Mouse (Mus musculus): Measurements from ENCODE around the gene Itgb2. TPM values are rescaled to one million over a fixed set of nuclear protein-coding genes. Genes with fewer than 3 reads are reported as not detected.
A peak's percentile ranks its signal among the peaks of the same experiment; 100 is the strongest.

Gene Itgb2
- polyA plus RNA-seq, 1 experiment from 2014 or later = 2.1 TPM

DNA sequence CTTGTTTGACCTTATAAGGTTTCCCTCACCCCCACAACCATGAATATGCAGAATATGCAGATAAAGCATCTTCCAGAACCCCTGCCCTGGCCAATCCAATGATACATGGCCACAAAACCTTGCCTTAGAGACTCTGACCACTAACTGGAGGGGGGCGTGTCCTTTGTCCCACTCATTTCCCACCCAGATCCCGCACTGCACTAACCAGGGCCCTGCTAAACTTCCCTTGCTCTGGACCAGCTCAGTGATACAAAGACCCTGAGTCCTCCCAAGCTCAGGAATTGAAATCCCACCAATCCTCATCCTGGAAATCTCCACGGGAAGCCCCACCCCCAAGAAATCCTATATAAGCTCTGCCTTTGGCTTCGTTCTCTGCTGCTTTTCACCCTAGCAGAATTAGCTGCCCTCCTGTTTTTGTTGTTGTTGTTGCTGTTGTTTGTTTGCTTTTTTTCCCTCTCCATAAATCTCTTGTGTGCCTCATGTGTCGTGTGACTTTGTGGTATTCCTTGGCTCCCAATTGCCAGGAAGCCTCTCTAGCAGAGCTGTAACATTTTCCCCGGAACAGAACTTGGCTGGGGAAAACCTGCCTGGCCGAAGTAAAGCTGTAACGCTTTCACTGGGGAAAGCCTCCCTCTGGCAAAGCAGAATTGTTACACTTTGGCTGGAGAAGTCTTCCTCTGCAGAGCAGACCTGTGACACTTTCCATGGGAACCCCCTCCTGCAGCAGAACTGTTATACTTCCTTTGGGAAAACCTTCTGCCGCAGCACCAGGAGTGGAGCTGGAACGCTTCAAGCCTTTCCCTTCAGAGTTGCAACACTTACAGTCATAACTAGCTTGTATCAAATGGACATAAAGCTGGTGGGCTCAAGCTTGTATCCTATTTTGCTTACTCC, 50.2 kb downstream of the Itgb2 start:
- Histone ChIP-seq H3K9ac (ENCODE audit: low read depth, low read length) (no peak overlapping the region), H3K27ac (ENCODE audit: low read depth, low read length) (0 out of 2 replicates have a peak overlapping the region, but pooled peaks have one; percentile 9)
- TF ChIP-seq CTCF (IDR thresholded peaks at IDR 0.05; ENCODE audit: low read depth) = no peak

DNA sequence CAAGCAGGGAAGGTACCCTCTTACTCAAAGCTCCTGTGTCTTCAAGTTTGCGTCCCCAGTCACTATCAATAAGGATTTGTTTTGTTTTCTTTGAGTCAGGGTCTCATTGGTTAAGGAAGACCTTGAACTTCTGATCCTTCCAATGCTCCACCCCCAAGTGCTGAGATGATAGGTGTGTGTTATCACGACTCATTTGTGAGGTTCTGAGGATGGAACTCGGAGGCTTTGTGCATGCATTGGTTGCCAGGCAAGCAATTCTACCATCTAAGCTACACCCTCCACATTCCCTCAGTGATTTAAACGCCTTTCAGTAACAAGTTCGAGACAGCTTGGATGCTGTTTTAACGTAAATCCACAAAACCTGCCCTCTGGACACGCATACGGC, 51.0 kb downstream of the Itgb2 start:
- Histone ChIP-seq H3K27me3 (replicated peaks; ENCODE audit: control insufficient read depth, insufficient read depth, low read length) (no peaks in the 10 kb centered on the region), H3K27ac (ENCODE audit: low read depth, low read length) (peak overlapping the region; percentile 99), H3K9me3 (ENCODE audit: control insufficient read depth) (no peaks in the 10 kb centered on the region), H3K4me1 (replicated peaks; ENCODE audit: control insufficient read depth, insufficient read depth, low read length) (peaks cover 11% of the 10 kb centered on the region), H3K4me3 (ENCODE audit: low read depth, low read length) (peak overlapping the region; percentile 78), H3K9ac (ENCODE audit: low read depth, low read length) (peak overlapping the region; percentile 83; the same call in 1 of the 2 replicates), H3K4me2 (replicated peaks; ENCODE audit: low read depth) (peak overlapping the region; percentile 77), H3K36me3 (ENCODE audit: control insufficient read depth, insufficient read depth) (no peaks in the 10 kb centered on the region)
- TF ChIP-seq CTCF (IDR thresholded peaks at IDR 0.05; ENCODE audit: low read depth) = no peak
- 3% methylated on average over 8 of the region's 8 CpGs for WGBS
- no peak for ATAC-seq

More for the DNA sequence above, 50.2 kb downstream of the Itgb2 start:
- H3K36me3 ChIP-seq (ENCODE audit: control insufficient read depth, insufficient read depth) = no peaks in the 10 kb centered on the region
- H3K4me3 ChIP-seq (ENCODE audit: low read depth, low read length) = no peak overlapping the region
- no peaks in the 10 kb centered on the region for H3K9me3 ChIP-seq (ENCODE audit: control insufficient read depth)
- H3K4me1 ChIP-seq (replicated peaks; ENCODE audit: control insufficient read depth, insufficient read depth, low read length) = peaks cover 7% of the 10 kb centered on the region; the same call in 1 of the 2 replicates
- no peaks in the 10 kb centered on the region for H3K27me3 ChIP-seq (replicated peaks; ENCODE audit: control insufficient read depth, insufficient read depth, low read length)
- no peak for ATAC-seq
- 52% methylated on average over 10 of the region's 10 CpGs for WGBS
- H3K4me2 ChIP-seq (replicated peaks; ENCODE audit: low read depth) = 0 out of 2 replicates have a peak overlapping the region, but pooled peaks have one; percentile 77

- Histone ChIP-seq H3K4me3 (ENCODE audit: low read depth, low read length) (peak within 1 kb of the TSS; percentile 78), H3K36me3 (ENCODE audit: control insufficient read depth, insufficient read depth) (no peaks in the 10 kb centered on the region), H3K9ac (ENCODE audit: low read depth, low read length) (peak within 1 kb of the TSS; percentile 83), H3K27me3 (replicated peaks; ENCODE audit: control insufficient read depth, insufficient read depth, low read length) (no peaks in the 10 kb centered on the region), H3K4me1 (replicated peaks; ENCODE audit: control insufficient read depth, insufficient read depth, low read length) (peaks cover 11% of the 10 kb centered on the region), H3K27ac (ENCODE audit: low read depth, low read length) (peak within 1 kb of the TSS; percentile 99), H3K9me3 (ENCODE audit: control insufficient read depth) (no peaks in the 10 kb centered on the region), H3K4me2 (replicated peaks; ENCODE audit: low read depth) (peak within 1 kb of the TSS; percentile 77)
- no peak; the same call in 1 of the 2 replicates for TF ChIP-seq CTCF (IDR thresholded peaks at IDR 0.05; ENCODE audit: low read depth)
- peak; percentile 90 for ATAC-seq
- WGBS = under 1% methylated on average over 64 of the region's 64 CpGs
These were observed 51.6 kb downstream of the Itgb2 start, which contains the start of gene Pttg1ip for GRCm38 (mm10) chr10:77581408-77582284. Gene Pttg1ip, plus strand, starts transcription at chr10:77581720.

DNA sequence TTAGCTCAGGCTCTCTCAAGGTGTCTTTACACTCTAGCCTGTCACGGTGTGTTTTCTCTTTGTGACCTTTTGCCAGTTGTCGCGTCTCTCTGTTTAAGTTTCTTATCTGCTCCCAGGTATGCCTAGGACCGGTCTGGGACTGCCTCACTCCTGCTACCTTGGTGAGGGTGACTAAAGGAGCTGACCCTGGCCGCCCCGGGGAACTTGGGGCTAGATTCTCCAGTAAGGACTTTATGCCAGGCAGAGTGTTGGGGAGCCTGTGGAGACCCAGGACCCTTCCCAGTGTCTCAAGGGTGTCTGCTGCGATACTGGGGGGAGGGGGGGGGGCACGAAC, 52.2 kb downstream of the Itgb2 start:
- Histone ChIP-seq H3K9me3 (ENCODE audit: control insufficient read depth) (no peaks in the 10 kb centered on the region), H3K36me3 (ENCODE audit: control insufficient read depth, insufficient read depth) (0 out of 2 replicates have a peak, but pooled peaks cover under 1% of the 10 kb centered on the region), H3K4me2 (replicated peaks; ENCODE audit: low read depth) (peak overlapping the region; percentile 77), H3K4me3 (ENCODE audit: low read depth, low read length) (peak overlapping the region; percentile 78), H3K4me1 (replicated peaks; ENCODE audit: control insufficient read depth, insufficient read depth, low read length) (peaks cover 13% of the 10 kb centered on the region), H3K9ac (ENCODE audit: low read depth, low read length) (peak overlapping the region; percentile 83), H3K27ac (ENCODE audit: low read depth, low read length) (peak overlapping the region; percentile 99), H3K27me3 (replicated peaks; ENCODE audit: control insufficient read depth, insufficient read depth, low read length) (no peaks in the 10 kb centered on the region)
- TF ChIP-seq CTCF (IDR thresholded peaks at IDR 0.05; ENCODE audit: low read depth) = no peak
- peak; percentile 36; the same call in 1 of the 2 replicates for ATAC-seq
- WGBS = 2% methylated on average over 8 of the region's 8 CpGs

DNA sequence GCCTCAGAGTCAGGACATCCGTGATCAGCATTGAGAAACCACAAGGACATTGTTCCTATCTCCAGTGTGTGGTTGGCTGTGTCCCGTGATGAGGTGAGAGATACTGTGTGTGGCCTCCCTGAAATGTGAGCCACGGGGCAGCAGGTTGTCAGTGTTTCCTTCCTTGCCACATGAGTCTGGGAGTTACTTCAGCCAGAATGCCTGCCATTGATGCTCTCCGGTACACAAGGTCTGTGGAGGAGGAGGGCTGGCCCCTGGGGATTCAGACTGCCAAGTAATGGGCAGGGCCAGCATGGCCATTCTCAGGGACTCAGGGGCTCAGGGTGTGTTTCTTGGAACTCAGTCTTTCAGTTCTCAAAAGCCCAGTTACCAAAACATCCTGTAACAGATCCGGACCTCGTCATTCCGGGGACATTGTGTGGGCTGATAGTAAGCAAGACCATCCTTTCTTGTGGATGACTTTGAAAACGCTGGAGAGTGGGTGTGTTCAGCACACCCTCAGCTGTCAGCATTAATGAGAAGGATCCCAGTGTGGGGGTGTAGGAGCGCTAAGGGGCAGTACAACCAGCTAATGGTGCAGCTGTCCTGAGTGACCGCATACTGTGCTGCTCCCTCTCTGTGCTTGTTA, 53.9 kb downstream of the Itgb2 start:
- Histone ChIP-seq H3K4me2 (replicated peaks; ENCODE audit: low read depth) (peak overlapping the region; percentile 77), H3K4me3 (ENCODE audit: low read depth, low read length) (no peak overlapping the region), H3K4me1 (replicated peaks; ENCODE audit: control insufficient read depth, insufficient read depth, low read length) (peaks cover 24% of the 10 kb centered on the region), H3K27ac (ENCODE audit: low read depth, low read length) (peak overlapping the region; percentile 57; the same call in 1 of the 2 replicates), H3K9me3 (ENCODE audit: control insufficient read depth) (no peaks in the 10 kb centered on the region), H3K9ac (ENCODE audit: low read depth, low read length) (no peak overlapping the region), H3K36me3 (ENCODE audit: control insufficient read depth, insufficient read depth) (peaks cover 17% of the 10 kb centered on the region; the same call in 1 of the 2 replicates), H3K27me3 (replicated peaks; ENCODE audit: control insufficient read depth, insufficient read depth, low read length) (no peaks in the 10 kb centered on the region)
- WGBS = 58% methylated on average over 10 of the region's 10 CpGs
- ATAC-seq = no peak
- TF ChIP-seq CTCF (IDR thresholded peaks at IDR 0.05; ENCODE audit: low read depth) = no peak

Data from intestine, postnatal 0 days (tissue).